Mouse (Mus musculus) erythroblast, embryonic 14.5 days (primary cell): ENCODE results near the gene 4933411K16Rik.
A peak's percentile ranks its signal among the peaks of the same experiment; 100 is the strongest.

Experiments
- GATA1 ChIP-seq: IDR thresholded peaks from 2 replicates; pipeline ENCODE4 v1.6.1; 2012; ENCODE audit warnings: low read length, inconsistent platforms, mixed read lengths
- TAL1 ChIP-seq: IDR thresholded peaks from 3 replicates; pipeline ENCODE4 v1.6.1; 2012; ENCODE audit warnings: low read length, inconsistent platforms, mixed read lengths

DNA sequence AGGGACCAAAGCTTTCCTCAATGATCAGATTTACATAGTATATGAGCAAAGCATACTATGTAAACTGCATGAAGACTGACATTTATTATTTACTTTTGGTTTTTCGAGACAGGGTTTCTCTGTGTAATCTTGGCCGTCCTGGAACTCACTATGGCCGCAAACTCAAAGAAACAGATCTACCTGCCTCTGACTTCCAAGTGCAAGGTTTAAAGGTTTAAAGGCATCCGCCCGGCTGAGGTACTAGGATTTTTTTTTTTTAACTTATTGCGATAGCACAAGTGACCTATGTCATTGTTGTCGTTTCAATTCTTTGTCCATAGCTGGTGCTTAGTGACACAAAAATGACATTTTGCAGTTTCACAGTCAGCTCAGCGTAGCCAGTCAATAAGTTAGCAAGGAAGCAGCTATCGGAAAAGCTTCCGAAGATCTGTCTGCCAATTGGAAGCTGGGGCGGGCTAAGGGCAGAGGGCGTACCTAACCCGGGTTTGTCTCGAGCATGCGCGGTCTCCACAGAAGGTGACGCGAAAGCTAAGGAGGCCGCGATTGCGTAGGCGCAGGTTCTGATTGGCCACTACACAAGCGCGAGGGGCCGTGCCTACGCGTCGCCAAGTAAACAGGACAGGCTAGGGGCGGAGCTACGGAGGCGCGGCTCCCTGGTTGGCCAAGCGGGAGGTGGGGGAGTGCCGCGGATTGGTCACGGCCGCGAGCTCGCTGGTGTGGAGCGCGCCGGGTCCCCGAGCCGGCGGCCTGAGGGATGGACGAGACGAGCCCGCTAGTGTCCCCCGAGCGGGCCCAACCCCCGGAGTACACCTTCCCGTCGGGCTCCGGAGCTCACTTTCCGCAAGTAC, 37.9 kb downstream of the 4933411K16Rik start, which contains the start of gene Pi4k2a:
- TF ChIP-seq GATA1: 0 out of 2 replicates have a peak, but pooled peaks have one; percentile 9
- no peak for TF ChIP-seq TAL1
